Mouse (Mus musculus): ENCODE results near the gene Lamtor2.

Lamtor2 gene

GRCm38 (mm10) chr3:88503881-88504746 lies 48.8 kb downstream of the Lamtor2 start:
- no peak for DNase-seq (ENCODE audit: low spot score in 2 of 2)

GRCm38 (mm10) chr3:88503505-88503863 lies 49.4 kb downstream of the Lamtor2 start:
- no peak for DNase-seq (ENCODE audit: low spot score in 2 of 2)

GRCm38 (mm10) chr3:88502641-88503504 lies 50.0 kb downstream of the Lamtor2 start:
- peak; percentile 82 to 86 for DNase-seq (ENCODE audit: low spot score in 2 of 2)

GRCm38 (mm10) chr3:88502031-88502571 lies 50.8 kb downstream of the Lamtor2 start:
- peak; percentile 53 to 58 for DNase-seq (ENCODE audit: low spot score in 2 of 2)

GRCm38 (mm10) chr3:88501366-88502030 lies 51.4 kb downstream of the Lamtor2 start:
- DNase-seq (ENCODE audit: low spot score in 2 of 2) = no peak

GRCm38 (mm10) chr3:88500655-88501365 lies 52.1 kb downstream of the Lamtor2 start:
- no peak for DNase-seq (ENCODE audit: low spot score in 2 of 2)

- no peak for DNase-seq (ENCODE audit: low spot score in 2 of 2)
Observed at GRCm38 (mm10) chr3:88500087-88500486, 52.8 kb downstream of the Lamtor2 start.
